Mouse (Mus musculus): ENCODE measurements at regions not wholly inside any gene's neighbourhood (a gene's known extent, or its start where the extent isn't known, plus 50 kb on each side); places are given as distances from the start of the nearest gene placed in this dataset.

GRCm38 (mm10) chr6:135433753-135434152 lies 71.4 kb downstream of the Emp1 start:
- Histone ChIP-seq H3K9me3 (ENCODE audit: control insufficient read depth, low read length) (peaks cover 5% of the 10 kb centered on the region; the same call in 1 of the 2 replicates), H3K27me3 (replicated peaks; ENCODE audit: control insufficient read depth, insufficient read depth, low read length) (no peaks in the 10 kb centered on the region), H3K4me3 (ENCODE audit: low read depth, low read length) (no peak overlapping the region), H3K27ac (replicated peaks; ENCODE audit: low read depth, low read length) (no peak overlapping the region), H3K36me3 (ENCODE audit: control insufficient read depth, insufficient read depth, low read length) (no peaks in the 10 kb centered on the region), H3K4me2 (ENCODE audit: low read depth, low read length) (no peak overlapping the region), H3K9ac (ENCODE audit: low read depth, low read length) (no peak overlapping the region), H3K4me1 (ENCODE audit: control insufficient read depth, insufficient read depth, low read length) (no peaks in the 10 kb centered on the region)
- ATAC-seq (ENCODE audit: low read depth), result no peak
- WGBS, result 77% methylated on average over 7 of the region's 7 CpGs
- no peak for DNase-seq (ENCODE audit: low spot score)

GRCm38 (mm10) chr6:135436315-135436714 lies 74.0 kb downstream of the Emp1 start:
- no peak overlapping the region for H3K27ac ChIP-seq (replicated peaks; ENCODE audit: low read depth, low read length)
- no peak overlapping the region for H3K4me2 ChIP-seq (ENCODE audit: low read depth, low read length)
- no peaks in the 10 kb centered on the region for H3K4me1 ChIP-seq (ENCODE audit: control insufficient read depth, insufficient read depth, low read length)
- no peak for ATAC-seq (ENCODE audit: low read depth)
- H3K4me3 ChIP-seq (ENCODE audit: low read depth, low read length), result no peak overlapping the region
- no peak overlapping the region for H3K9ac ChIP-seq (ENCODE audit: low read depth, low read length)
- no peaks in the 10 kb centered on the region for H3K36me3 ChIP-seq (ENCODE audit: control insufficient read depth, insufficient read depth, low read length)
- WGBS, result 69% methylated on average over 4 of the region's 4 CpGs
- DNase-seq (ENCODE audit: low spot score), result no peak
- no peaks in the 10 kb centered on the region for H3K27me3 ChIP-seq (replicated peaks; ENCODE audit: control insufficient read depth, insufficient read depth, low read length)
- peaks cover 13% of the 10 kb centered on the region; the same call in 1 of the 2 replicates for H3K9me3 ChIP-seq (ENCODE audit: control insufficient read depth, low read length)

GRCm38 (mm10) chr6:135438271-135438670 lies 75.9 kb downstream of the Emp1 start:
- Histone ChIP-seq H3K4me2 (ENCODE audit: low read depth, low read length) (no peak overlapping the region), H3K4me3 (ENCODE audit: low read depth, low read length) (no peak overlapping the region), H3K9me3 (ENCODE audit: control insufficient read depth, low read length) (peaks cover 13% of the 10 kb centered on the region; the same call in 1 of the 2 replicates), H3K9ac (ENCODE audit: low read depth, low read length) (no peak overlapping the region), H3K36me3 (ENCODE audit: control insufficient read depth, insufficient read depth, low read length) (no peaks in the 10 kb centered on the region), H3K27me3 (replicated peaks; ENCODE audit: control insufficient read depth, insufficient read depth, low read length) (no peaks in the 10 kb centered on the region), H3K27ac (replicated peaks; ENCODE audit: low read depth, low read length) (no peak overlapping the region), H3K4me1 (ENCODE audit: control insufficient read depth, insufficient read depth, low read length) (no peaks in the 10 kb centered on the region)
- ATAC-seq (ENCODE audit: low read depth) (no peak), DNase-seq (ENCODE audit: low spot score) (no peak)
- 97% methylated on average over 3 of the region's 3 CpGs for WGBS

- Histone ChIP-seq H3K27ac (replicated peaks; ENCODE audit: low read depth, low read length) (no peak overlapping the region), H3K27me3 (replicated peaks; ENCODE audit: control insufficient read depth, insufficient read depth, low read length) (no peaks in the 10 kb centered on the region; the same call in 1 of the 2 replicates), H3K9me3 (ENCODE audit: control insufficient read depth, low read length) (peaks cover 13% of the 10 kb centered on the region; the same call in 1 of the 2 replicates), H3K4me2 (ENCODE audit: low read depth, low read length) (no peak overlapping the region), H3K36me3 (ENCODE audit: control insufficient read depth, insufficient read depth, low read length) (no peaks in the 10 kb centered on the region), H3K4me1 (ENCODE audit: control insufficient read depth, insufficient read depth, low read length) (peaks cover 7% of the 10 kb centered on the region), H3K4me3 (ENCODE audit: low read depth, low read length) (no peak overlapping the region), H3K9ac (ENCODE audit: low read depth, low read length) (no peak overlapping the region)
- 53% methylated on average over 11 of the region's 11 CpGs for WGBS
- ATAC-seq (ENCODE audit: low read depth) (no peak; the same call in 1 of the 2 replicates), DNase-seq (ENCODE audit: low spot score) (peak; percentile 2)
Measured at GRCm38 (mm10) chr6:135441126-135441871, 79.0 kb downstream of the Emp1 start.

- peak overlapping the region; percentile 42; the same call in 1 of the 2 replicates for H3K9ac ChIP-seq (ENCODE audit: low read depth, low read length)
- DNase-seq (ENCODE audit: low spot score), result peak; percentile 96
Measured at GRCm38 (mm10) chr6:135444661-135445060, 82.3 kb downstream of the Emp1 start.

GRCm38 (mm10) chr6:135445070-135445469 lies 82.7 kb downstream of the Emp1 start:
- ATAC-seq (ENCODE audit: low read depth) (no peak), DNase-seq (ENCODE audit: low spot score) (no peak)
- 28% methylated on average over 8 of the region's 8 CpGs for WGBS
- Histone ChIP-seq H3K36me3 (ENCODE audit: control insufficient read depth, insufficient read depth, low read length) (no peaks in the 10 kb centered on the region), H3K9ac (ENCODE audit: low read depth, low read length) (peak overlapping the region; percentile 42; the same call in 1 of the 2 replicates), H3K4me3 (ENCODE audit: low read depth, low read length) (no peak overlapping the region), H3K9me3 (ENCODE audit: control insufficient read depth, low read length) (0 out of 2 replicates have a peak, but pooled peaks cover under 1% of the 10 kb centered on the region), H3K27me3 (replicated peaks; ENCODE audit: control insufficient read depth, insufficient read depth, low read length) (no peaks in the 10 kb centered on the region; the same call in 1 of the 2 replicates), H3K4me2 (ENCODE audit: low read depth, low read length) (peak overlapping the region; percentile 51), H3K4me1 (ENCODE audit: control insufficient read depth, insufficient read depth, low read length) (peaks cover 7% of the 10 kb centered on the region), H3K27ac (replicated peaks; ENCODE audit: low read depth, low read length) (peak overlapping the region; percentile 39; the same call in 1 of the 2 replicates)

More at GRCm38 (mm10) chr6:135444661-135445060, 82.3 kb downstream of the Emp1 start:
- Histone ChIP-seq H3K27me3 (replicated peaks; ENCODE audit: control insufficient read depth, insufficient read depth, low read length) (no peaks in the 10 kb centered on the region; the same call in 1 of the 2 replicates), H3K4me1 (ENCODE audit: control insufficient read depth, insufficient read depth, low read length) (peaks cover 7% of the 10 kb centered on the region), H3K9me3 (ENCODE audit: control insufficient read depth, low read length) (0 out of 2 replicates have a peak, but pooled peaks cover 5% of the 10 kb centered on the region), H3K27ac (replicated peaks; ENCODE audit: low read depth, low read length) (peak overlapping the region; percentile 39; the same call in 1 of the 2 replicates), H3K4me2 (ENCODE audit: low read depth, low read length) (peak overlapping the region; percentile 51), H3K4me3 (ENCODE audit: low read depth, low read length) (no peak overlapping the region), H3K36me3 (ENCODE audit: control insufficient read depth, insufficient read depth, low read length) (no peaks in the 10 kb centered on the region)
- peak; percentile 93 for ATAC-seq (ENCODE audit: low read depth)
- 3% methylated on average over 11 of the region's 11 CpGs for WGBS

- 67% methylated on average over 2 of the region's 2 CpGs for WGBS
- Histone ChIP-seq H3K9me3 (ENCODE audit: control insufficient read depth, low read length) (no peaks in the 10 kb centered on the region), H3K4me2 (ENCODE audit: low read depth, low read length) (no peak overlapping the region), H3K36me3 (ENCODE audit: control insufficient read depth, insufficient read depth, low read length) (no peaks in the 10 kb centered on the region), H3K27me3 (replicated peaks; ENCODE audit: control insufficient read depth, insufficient read depth, low read length) (no peaks in the 10 kb centered on the region; the same call in 1 of the 2 replicates), H3K4me1 (ENCODE audit: control insufficient read depth, insufficient read depth, low read length) (peaks cover 7% of the 10 kb centered on the region), H3K9ac (ENCODE audit: low read depth, low read length) (no peak overlapping the region), H3K4me3 (ENCODE audit: low read depth, low read length) (no peak overlapping the region), H3K27ac (replicated peaks; ENCODE audit: low read depth, low read length) (no peak overlapping the region)
- ATAC-seq (ENCODE audit: low read depth), result no peak
- DNase-seq (ENCODE audit: low spot score), result no peak
Measured at GRCm38 (mm10) chr6:135447801-135448200, 85.5 kb downstream of the Emp1 start.

GRCm38 (mm10) chr6:135449228-135449627 lies 86.9 kb downstream of the Emp1 start:
- Histone ChIP-seq H3K36me3 (ENCODE audit: control insufficient read depth, insufficient read depth, low read length) (no peaks in the 10 kb centered on the region), H3K4me2 (ENCODE audit: low read depth, low read length) (no peak overlapping the region), H3K9me3 (ENCODE audit: control insufficient read depth, low read length) (no peaks in the 10 kb centered on the region), H3K4me1 (ENCODE audit: control insufficient read depth, insufficient read depth, low read length) (peaks cover 7% of the 10 kb centered on the region), H3K27me3 (replicated peaks; ENCODE audit: control insufficient read depth, insufficient read depth, low read length) (no peaks in the 10 kb centered on the region), H3K4me3 (ENCODE audit: low read depth, low read length) (no peak overlapping the region), H3K27ac (replicated peaks; ENCODE audit: low read depth, low read length) (no peak overlapping the region), H3K9ac (ENCODE audit: low read depth, low read length) (no peak overlapping the region)
- DNase-seq (ENCODE audit: low spot score), result no peak
- ATAC-seq (ENCODE audit: low read depth), result no peak
- WGBS, result 70% methylated on average over 5 of the region's 5 CpGs

Data from embryonic facial prominence, embryonic 14.5 days (tissue).